Mouse (Mus musculus) limb, embryonic 11.5 days (tissue): ENCODE results near the gene Ppan. TPM values are rescaled to one million over a fixed set of nuclear protein-coding genes. Genes with fewer than 3 reads are reported as not detected.

ENCODE experiments used
- ATAC-seq: fragments of 200-750 bp; cut with Nextera tagmentation; 2 replicates; pipeline ENCODE4 v1.8.0; 2017; ENCODE audit warnings: low read depth; ENCODE audit not compliant: insufficient number of reproducible peaks, low FRiP score, low TSS enrichment
- DNase-seq: peaks from one replicate; pipeline ENCODE4 v3.0.0-alpha.2; 2015; ENCODE audit warnings: low spot score
- H3K27ac ChIP-seq: fragments of 300-500 bp; sonication (generic); replicated peaks from 2 replicates; pipeline ENCODE4 v1.5.1; 2014; ENCODE audit warnings: low read depth, mild to moderate bottlenecking, low read length
- H3K27me3 ChIP-seq: fragments of 300-500 bp; sonication (generic); 2 replicates; pipeline ENCODE4 v1.6.1; 2014; ENCODE audit warnings: mild to moderate bottlenecking, low read length, mixed read lengths; ENCODE audit not compliant: control insufficient read depth, insufficient read depth
- H3K36me3 ChIP-seq: fragments of 300-500 bp; sonication (generic); 2 replicates; pipeline ENCODE4 v1.6.1; 2014; ENCODE audit warnings: mild to moderate bottlenecking, low read length, moderate library complexity, mixed read lengths; ENCODE audit not compliant: control insufficient read depth, insufficient read depth
- H3K4me1 ChIP-seq: fragments of 300-500 bp; sonication (generic); 2 replicates; pipeline ENCODE4 v1.6.1; 2014; ENCODE audit warnings: low read length, mixed read lengths; ENCODE audit not compliant: control insufficient read depth, insufficient read depth
- H3K4me2 ChIP-seq: fragments of 300-500 bp; sonication (generic); 2 replicates; pipeline ENCODE4 v1.6.1; 2014; ENCODE audit warnings: low read depth, mild to moderate bottlenecking, moderate library complexity; ENCODE audit not compliant: severe bottlenecking
- H3K4me3 ChIP-seq: fragments of 300-500 bp; sonication (generic); 2 replicates; pipeline ENCODE4 v1.5.1; 2014; ENCODE audit warnings: low read depth, low read length
- H3K9ac ChIP-seq: fragments of 300-500 bp; sonication (generic); 2 replicates; pipeline ENCODE4 v1.6.1; 2014; ENCODE audit warnings: mild to moderate bottlenecking, low read length
- H3K9me3 ChIP-seq: fragments of 300-500 bp; sonication (generic); 2 replicates; pipeline ENCODE4 v1.6.1; 2016; ENCODE audit warnings: low read length; ENCODE audit not compliant: control insufficient read depth
- WGBS: fragments of 180-500 bp; shearing (Covaris S2); extraction: QIAGEN DNeasy Blood & Tissue Kit; methylation state at CpG from one replicate; pipeline ENCODE4 v1.1.7; 2014; 5-methylcytosine and 5-hydroxymethylcytosine counted together
- polyA plus RNA-seq: library from polyadenylated mRNA; unstranded; fragments of >200 nt; fragmentation: Nextera tagmentation; extraction: Ambion mirVana; gene quantifications from 2 replicates; pipeline ENCODE4 v1.2.1, GENCODE M21; 2014

The Ppan gene
- 83.9 and 87.3 TPM in 2 replicates for polyA plus RNA-seq

DNA sequence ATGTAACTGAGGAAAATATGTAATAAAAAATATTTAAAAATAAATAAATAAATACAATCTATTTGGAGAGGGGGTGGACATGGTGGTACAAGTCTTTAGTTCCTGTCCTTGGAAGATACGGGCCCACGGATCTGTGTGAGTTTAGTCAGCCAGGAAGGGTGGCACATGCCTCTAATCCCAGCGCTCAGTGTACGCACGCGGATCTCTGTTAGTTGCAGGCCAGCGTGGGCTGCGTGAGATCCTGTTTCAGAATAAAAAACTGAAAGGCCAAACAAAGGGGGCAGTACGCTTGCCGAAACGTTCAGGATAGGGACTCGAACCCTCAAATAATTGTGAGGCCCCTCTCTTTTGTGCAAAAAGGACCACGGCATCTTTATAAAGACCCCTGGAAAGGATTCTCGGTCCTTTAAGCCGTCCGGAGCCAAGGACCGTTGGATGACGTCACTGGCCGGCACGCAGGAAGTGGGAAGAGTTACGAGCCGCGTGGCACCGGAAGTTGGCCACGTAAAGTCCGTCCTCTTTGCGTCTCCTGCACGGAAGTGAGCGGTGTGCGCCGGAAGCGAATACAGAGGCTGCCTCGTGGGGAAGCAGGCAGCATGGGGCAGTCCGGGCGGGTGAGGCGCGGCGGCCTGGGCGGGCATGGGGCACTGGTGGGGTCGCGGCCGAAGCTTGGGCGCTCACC, at the start of gene Ppan:
TSS of gene Ppan (plus strand) at position 472 of the 682 bp plus-strand sequence.
- Histone ChIP-seq H3K4me3 (peak within 1 kb of the TSS; percentile 79), H3K4me2 (peak within 1 kb of the TSS; percentile 36), H3K9ac (peak within 1 kb of the TSS; percentile 70), H3K9me3 (no peaks in the 10 kb centered on the region), H3K27me3 (no peaks in the 10 kb centered on the region), H3K4me1 (no peaks in the 10 kb centered on the region), H3K36me3 (peaks cover 26% of the 10 kb centered on the region), H3K27ac (peak within 1 kb of the TSS; percentile 71; the same call in 1 of the 2 replicates)
- ATAC-seq (peak; percentile 92), DNase-seq (peak; percentile 96)
- WGBS: 0% methylated on average over 43 of the region's 43 CpGs

DNA sequence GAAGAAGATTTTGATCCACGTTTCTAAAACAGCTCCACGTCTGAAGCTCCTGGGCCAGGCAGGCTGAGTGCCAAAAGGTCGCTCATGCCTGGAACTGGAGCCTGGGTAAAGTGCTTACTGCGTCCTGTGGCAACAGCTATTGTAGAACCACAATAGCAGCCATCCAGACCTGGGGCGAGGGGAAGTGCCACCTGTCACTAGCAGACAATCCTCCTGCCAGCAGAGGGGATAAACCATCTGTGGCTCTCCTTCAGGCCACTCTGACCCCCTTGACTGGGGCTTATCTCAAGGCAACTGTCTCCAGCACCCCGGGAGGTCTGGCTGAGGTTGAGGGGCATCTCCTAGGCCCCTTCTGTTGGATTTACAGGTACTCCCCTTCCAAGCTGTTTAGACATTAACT, 49.0 kb upstream of the Ppan start:
- H3K27ac ChIP-seq: no peak overlapping the region
- no peaks in the 10 kb centered on the region for H3K9me3 ChIP-seq
- ATAC-seq (no peak), DNase-seq (no peak)
- no peaks in the 10 kb centered on the region for H3K4me1 ChIP-seq
- H3K27me3 ChIP-seq: no peaks in the 10 kb centered on the region
- H3K4me2 ChIP-seq: no peak overlapping the region
- no peak overlapping the region for H3K9ac ChIP-seq
- no peaks in the 10 kb centered on the region for H3K36me3 ChIP-seq
- 63% methylated on average over 6 of the region's 6 CpGs for WGBS
- no peak overlapping the region for H3K4me3 ChIP-seq

DNA sequence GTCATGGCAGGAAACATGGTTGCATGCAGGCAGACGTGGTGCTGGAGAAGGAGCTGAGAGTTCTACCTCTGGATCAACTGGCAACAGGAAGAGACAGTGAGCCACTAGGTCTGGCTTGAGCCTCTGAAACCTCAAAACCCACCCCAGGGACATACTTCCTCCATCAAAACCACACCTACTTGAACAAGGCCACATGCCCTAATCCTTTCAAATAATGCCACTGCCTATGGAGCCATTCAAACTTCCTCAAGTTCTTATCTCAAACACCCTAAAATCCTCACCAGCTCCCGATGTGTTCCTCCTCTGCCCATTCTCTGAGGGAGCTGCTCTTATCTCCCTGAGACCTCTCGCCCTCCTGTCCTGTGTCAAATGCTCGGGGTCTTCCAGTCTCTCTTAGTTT, 45.8 kb upstream of the Ppan start:
- 70% methylated on average over 4 of the region's 4 CpGs for WGBS
- no peaks in the 10 kb centered on the region for H3K9me3 ChIP-seq
- no peak overlapping the region for H3K4me3 ChIP-seq
- H3K4me2 ChIP-seq: no peak overlapping the region
- no peak overlapping the region for H3K9ac ChIP-seq
- H3K4me1 ChIP-seq: no peaks in the 10 kb centered on the region
- H3K27me3 ChIP-seq: no peaks in the 10 kb centered on the region
- DNase-seq (no peak), ATAC-seq (no peak)
- H3K36me3 ChIP-seq: no peaks in the 10 kb centered on the region
- H3K27ac ChIP-seq: no peak overlapping the region

DNA sequence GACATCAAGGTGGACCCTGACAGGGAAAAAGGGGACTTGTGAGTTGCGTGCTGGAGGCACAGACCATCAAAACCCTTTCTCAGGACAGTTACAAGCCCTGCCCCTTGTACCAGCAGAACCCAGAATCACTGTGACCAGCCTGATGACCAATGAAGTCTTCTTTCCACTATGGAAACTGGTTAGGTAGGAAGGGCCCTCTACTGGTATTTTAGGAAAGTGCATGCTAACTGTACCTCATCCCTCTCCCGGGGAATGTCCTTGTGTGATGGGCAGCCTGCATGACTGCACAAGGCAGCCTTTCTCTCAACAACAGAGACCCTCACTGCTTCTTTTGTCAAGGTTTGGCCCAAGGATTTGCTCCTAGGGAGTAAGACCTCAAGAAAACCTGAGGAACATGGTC, 45.3 kb upstream of the Ppan start:
- Histone ChIP-seq H3K36me3 (no peaks in the 10 kb centered on the region), H3K4me2 (no peak overlapping the region), H3K4me3 (no peak overlapping the region), H3K9me3 (no peaks in the 10 kb centered on the region), H3K9ac (no peak overlapping the region), H3K4me1 (no peaks in the 10 kb centered on the region), H3K27ac (no peak overlapping the region), H3K27me3 (no peaks in the 10 kb centered on the region)
- DNase-seq (no peak), ATAC-seq (no peak)
- 35% methylated on average over 2 of the region's 2 CpGs for WGBS

DNA sequence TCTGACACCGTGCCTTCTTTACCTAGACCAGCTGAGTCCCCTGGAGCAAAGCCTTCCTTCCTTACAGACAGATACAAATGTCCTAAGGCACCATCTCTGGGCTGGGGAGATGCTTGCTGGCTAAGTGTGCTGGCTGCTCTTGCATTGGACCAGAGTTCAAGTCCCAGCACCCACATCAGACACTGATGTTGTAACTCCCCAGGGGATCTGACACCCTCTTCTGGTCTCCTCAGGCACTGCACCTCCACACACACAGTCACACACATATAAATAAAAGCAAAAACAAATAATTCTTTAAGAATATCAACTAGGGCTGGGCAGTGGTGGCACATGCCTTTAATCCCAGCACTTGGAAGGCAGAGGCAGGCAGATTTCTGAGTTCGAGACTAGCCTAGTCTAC, 37.8 kb upstream of the Ppan start:
- H3K36me3 ChIP-seq: no peaks in the 10 kb centered on the region
- 80% methylated on average over 2 of the region's 2 CpGs for WGBS
- DNase-seq (no peak), ATAC-seq (no peak)
- no peaks in the 10 kb centered on the region for H3K9me3 ChIP-seq
- no peak overlapping the region for H3K9ac ChIP-seq
- H3K27ac ChIP-seq: no peak overlapping the region
- H3K4me2 ChIP-seq: no peak overlapping the region
- no peaks in the 10 kb centered on the region for H3K4me1 ChIP-seq
- no peak overlapping the region for H3K4me3 ChIP-seq
- no peaks in the 10 kb centered on the region for H3K27me3 ChIP-seq

DNA sequence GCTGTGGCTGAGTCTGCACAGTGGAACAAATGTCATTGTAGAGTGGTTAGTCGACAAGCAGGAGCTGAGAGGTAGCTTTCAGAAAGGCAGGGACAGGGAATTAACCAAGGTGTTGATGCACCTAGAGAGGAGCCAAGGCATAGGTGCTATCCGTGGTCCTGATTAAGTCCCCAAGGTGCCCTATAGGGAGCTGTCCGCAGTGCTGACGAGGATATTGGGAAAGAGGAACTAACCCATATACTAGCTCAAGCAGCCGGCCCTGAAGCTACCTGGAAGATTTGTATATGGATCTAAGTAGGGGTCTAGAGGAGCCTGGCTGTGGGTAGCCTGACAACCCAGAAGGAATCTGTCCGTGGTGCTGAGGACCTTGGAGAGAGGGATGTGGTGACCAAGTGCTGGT, 30.8 kb upstream of the Ppan start:
- no peak for ATAC-seq
- H3K9ac ChIP-seq: no peak overlapping the region
- H3K27me3 ChIP-seq: no peaks in the 10 kb centered on the region
- H3K4me2 ChIP-seq: no peak overlapping the region
- no peak overlapping the region for H3K4me3 ChIP-seq
- H3K4me1 ChIP-seq: no peaks in the 10 kb centered on the region
- WGBS: 10% methylated on average over 6 of the region's 6 CpGs
- no peak overlapping the region for H3K27ac ChIP-seq
- H3K36me3 ChIP-seq: no peaks in the 10 kb centered on the region
- H3K9me3 ChIP-seq: no peaks in the 10 kb centered on the region
- peak; percentile 86 for DNase-seq

DNA sequence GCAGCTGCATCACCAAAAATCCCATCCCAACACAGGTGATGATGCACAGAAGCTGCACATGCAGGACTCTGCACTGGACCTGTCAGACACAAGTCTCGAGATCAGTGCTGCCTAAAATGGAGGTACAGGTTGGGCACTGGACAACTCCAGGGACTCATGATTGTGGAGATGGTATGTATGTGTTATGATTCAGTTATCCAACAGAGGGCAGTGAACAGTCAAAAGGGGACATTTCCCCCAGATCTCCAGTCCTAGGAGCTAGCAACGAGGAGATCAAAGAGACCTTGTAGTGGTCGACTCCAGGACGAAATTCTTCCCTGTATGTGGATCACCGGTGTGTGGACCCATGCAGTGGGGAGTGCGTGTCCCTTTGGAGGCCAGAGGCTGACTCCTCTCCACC, 28.0 kb upstream of the Ppan start:
- Histone ChIP-seq H3K27me3 (no peaks in the 10 kb centered on the region), H3K4me2 (no peak overlapping the region), H3K9me3 (no peaks in the 10 kb centered on the region), H3K36me3 (no peaks in the 10 kb centered on the region), H3K9ac (no peak overlapping the region), H3K27ac (no peak overlapping the region), H3K4me3 (no peak overlapping the region), H3K4me1 (no peaks in the 10 kb centered on the region)
- no peak for ATAC-seq
- WGBS: 44% methylated on average over 6 of the region's 6 CpGs
- no peak for DNase-seq

DNA sequence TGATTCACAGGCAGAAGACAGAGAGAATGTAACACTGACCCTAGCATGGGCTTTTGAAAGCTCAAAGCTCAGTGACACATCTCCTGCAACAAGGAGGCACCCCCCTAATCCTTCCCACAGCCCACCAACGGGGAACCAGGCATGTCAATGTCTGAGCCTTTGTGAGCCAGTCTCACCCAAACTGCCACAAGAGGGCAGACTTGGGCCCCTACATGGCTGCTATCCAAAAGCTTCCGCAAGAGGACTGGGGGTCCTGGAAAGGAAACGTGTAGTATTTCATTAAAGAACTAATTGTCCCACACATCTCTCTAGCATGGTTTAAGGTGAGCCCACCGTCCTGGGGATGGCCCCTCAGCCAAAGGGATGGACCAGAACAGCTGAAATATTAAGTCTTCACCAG, 26.2 kb upstream of the Ppan start:
- ATAC-seq: no peak
- no peak overlapping the region for H3K9ac ChIP-seq
- no peak overlapping the region for H3K4me2 ChIP-seq
- H3K27me3 ChIP-seq: no peaks in the 10 kb centered on the region
- no peak overlapping the region for H3K27ac ChIP-seq
- WGBS: 13% methylated on average over 4 of the region's 4 CpGs
- H3K9me3 ChIP-seq: no peaks in the 10 kb centered on the region
- DNase-seq: peak; percentile 63
- H3K4me1 ChIP-seq: no peaks in the 10 kb centered on the region
- H3K4me3 ChIP-seq: no peak overlapping the region
- H3K36me3 ChIP-seq: no peaks in the 10 kb centered on the region

DNA sequence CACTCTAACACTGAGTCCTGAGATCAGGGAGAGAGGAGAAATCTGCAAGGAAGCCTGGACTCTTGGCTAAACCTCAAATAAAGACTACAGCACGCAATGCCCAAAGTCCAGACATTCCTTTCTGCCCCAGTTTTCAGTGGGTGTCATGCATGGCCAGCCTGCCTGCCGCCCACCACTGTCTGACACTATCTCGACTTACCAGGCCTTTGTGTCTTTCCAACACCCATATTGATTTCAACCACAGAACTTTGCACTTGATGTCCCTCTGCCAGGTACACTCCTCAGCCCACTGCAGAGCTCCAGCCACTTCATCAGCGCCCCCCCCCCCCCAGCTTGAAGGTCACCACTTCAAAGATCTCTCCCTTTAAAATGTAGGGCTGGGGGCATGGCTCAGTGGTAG, 25.8 kb upstream of the Ppan start:
- 0 out of 2 replicates have a peak, but pooled peaks cover 3% of the 10 kb centered on the region for H3K27me3 ChIP-seq
- ATAC-seq (no peak), DNase-seq (no peak)
- no peak overlapping the region for H3K27ac ChIP-seq
- H3K9me3 ChIP-seq: no peaks in the 10 kb centered on the region
- H3K9ac ChIP-seq: no peak overlapping the region
- H3K4me2 ChIP-seq: no peak overlapping the region
- no peaks in the 10 kb centered on the region for H3K36me3 ChIP-seq
- WGBS: 63% methylated on average over 4 of the region's 4 CpGs
- no peak overlapping the region for H3K4me3 ChIP-seq
- H3K4me1 ChIP-seq: no peaks in the 10 kb centered on the region
